Mouse (Mus musculus) kidney, adult 2 months (tissue): Measurements from ENCODE around the gene Ccndbp1.

Experiments
- CTCF ChIP-seq: fragments of 200-500 bp; conservative IDR thresholded peaks from 2 replicates; pipeline ENCODE4 v1.5.1; 2011; ENCODE audit warnings: low read depth, mild to moderate bottlenecking, control low read depth, low read length, moderate library complexity, mixed read lengths; ENCODE audit not compliant: insufficient read depth, insufficient read length
- POLR2A ChIP-seq: fragments of 200-500 bp; IDR thresholded peaks from one replicate; pipeline ENCODE4 v1.6.1; 2011; ENCODE audit warnings: low read depth, low read length, control low read depth

GRCm38 (mm10) chr2:121022918-121023317 lies 14.7 kb downstream of the Ccndbp1 start:
- no peak for TF ChIP-seq CTCF
- no peak for TF ChIP-seq POLR2A
